Mouse (Mus musculus): Measurements from ENCODE around the gene Olfr1427.
"Not testable (repeated sequence)": the region's sequence is repeated elsewhere in the genome, so short reads cannot be mapped to it uniquely, and the experiment has no call there.

Olfr1427 gene

GRCm38 (mm10) chr19:12103234-12103633, at the start of gene Olfr1427:
TSS of gene Olfr1427 (minus strand) at chr19:12103334.
- DNase-seq (ENCODE audit: low read depth, low spot score): no peak

GRCm38 (mm10) chr19:12145452-12145851, 42.3 kb upstream of the Olfr1427 start:
- DNase-seq (ENCODE audit: low read depth, low spot score): no peak

- DNase-seq (ENCODE audit: low read depth, low spot score): no peak
Measured at GRCm38 (mm10) chr19:12143356-12143755, 40.2 kb upstream of the Olfr1427 start.

- peak; percentile 54 for DNase-seq (ENCODE audit: low read depth, low spot score)
Measured at GRCm38 (mm10) chr19:12134289-12134688, 31.2 kb upstream of the Olfr1427 start.

- no peak for DNase-seq (ENCODE audit: low read depth, low spot score)
Measured at GRCm38 (mm10) chr19:12123103-12123502, 20.0 kb upstream of the Olfr1427 start, which contains the start of gene Olfr76. TSS of gene Olfr76 (minus strand) at chr19:12123203.

- no peak for DNase-seq (ENCODE audit: low read depth, low spot score)
Measured at GRCm38 (mm10) chr19:12116464-12116863, 13.3 kb upstream of the Olfr1427 start.

- DNase-seq (ENCODE audit: low read depth, low spot score): no peak
Measured at GRCm38 (mm10) chr19:12115797-12116196, 12.7 kb upstream of the Olfr1427 start, which contains the start of gene Olfr1428. TSS of gene Olfr1428 (minus strand) at chr19:12115897.

GRCm38 (mm10) chr19:12113807-12114206, 10.7 kb upstream of the Olfr1427 start:
- DNase-seq (ENCODE audit: low read depth, low spot score): no peak

- no peak for DNase-seq (ENCODE audit: low read depth, low spot score)
Measured at GRCm38 (mm10) chr19:12104541-12104940, 1.4 kb upstream of the Olfr1427 start.

GRCm38 (mm10) chr19:12091913-12092312, 11.2 kb downstream of the Olfr1427 start, which contains the start of gene Olfr1426:
TSS of gene Olfr1426 (minus strand) at chr19:12092013.
- DNase-seq (ENCODE audit: low read depth, low spot score): no peak

GRCm38 (mm10) chr19:12077631-12078030, 25.5 kb downstream of the Olfr1427 start, which contains the start of gene Olfr1425:
TSS of gene Olfr1425 (minus strand) at chr19:12077731.
- DNase-seq (ENCODE audit: low read depth, low spot score): not testable (repeated sequence)

- peak; percentile 98 for DNase-seq (ENCODE audit: low read depth, low spot score)
Measured at GRCm38 (mm10) chr19:12069546-12069945, 33.6 kb downstream of the Olfr1427 start.

GRCm38 (mm10) chr19:12067806-12068205, 35.3 kb downstream of the Olfr1427 start:
- peak; percentile 78 for DNase-seq (ENCODE audit: low read depth, low spot score)

- DNase-seq (ENCODE audit: low read depth, low spot score): not testable (repeated sequence)
Measured at GRCm38 (mm10) chr19:12062582-12062981, 40.6 kb downstream of the Olfr1427 start, which contains the start of gene Olfr1424. TSS of gene Olfr1424 (minus strand) at chr19:12062682.

Measured in R1 (cell line).